Mouse (Mus musculus) liver, embryonic 12.5 days (tissue): ENCODE data around the gene Pdgfra. TPM values are rescaled to one million over a fixed set of nuclear protein-coding genes. Genes with fewer than 3 reads are reported as not detected.

ENCODE experiments used
- ATAC-seq: fragments of 200-750 bp; cut with Nextera tagmentation; 2 replicates; pipeline ENCODE4 v1.8.0; 2017; ENCODE audit warnings: moderate number of reproducible peaks, mild to moderate bottlenecking, moderate library complexity
- H3K27ac ChIP-seq: fragments of 300-500 bp; sonication (generic); 2 replicates; pipeline ENCODE4 v1.5.1; 2016; ENCODE audit warnings: mild to moderate bottlenecking
- H3K27me3 ChIP-seq: fragments of 300-500 bp; sonication (generic); replicated peaks from 2 replicates; pipeline ENCODE4 v1.6.1; 2016; ENCODE audit warnings: mild to moderate bottlenecking, moderate library complexity
- H3K36me3 ChIP-seq: fragments of 300-500 bp; sonication (generic); 2 replicates; pipeline ENCODE4 v1.6.1; 2016; ENCODE audit warnings: mild to moderate bottlenecking, moderate library complexity
- H3K4me1 ChIP-seq: fragments of 300-500 bp; sonication (generic); 2 replicates; pipeline ENCODE4 v1.6.1; 2016
- H3K4me2 ChIP-seq: fragments of 300-500 bp; sonication (generic); 2 replicates; pipeline ENCODE4 v1.6.1; 2016; ENCODE audit warnings: mild to moderate bottlenecking, moderate library complexity
- H3K4me3 ChIP-seq: fragments of 300-500 bp; sonication (generic); 2 replicates; pipeline ENCODE4 v1.5.1; 2016; ENCODE audit warnings: mild to moderate bottlenecking, moderate library complexity
- H3K9ac ChIP-seq: fragments of 300-500 bp; sonication (generic); 2 replicates; pipeline ENCODE4 v1.6.1; 2016; ENCODE audit warnings: mild to moderate bottlenecking, moderate library complexity
- H3K9me3 ChIP-seq: fragments of 300-500 bp; sonication (generic); replicated peaks from 2 replicates; pipeline ENCODE4 v1.6.1; 2016; ENCODE audit warnings: mild to moderate bottlenecking, moderate library complexity
- WGBS: fragments of 180-500 bp; shearing (Covaris S2); methylation state at CpG from one replicate; pipeline ENCODE4 v1.1.7; 2016; ENCODE audit not compliant: insufficient replicate concordance; 5-methylcytosine and 5-hydroxymethylcytosine counted together
- polyA plus RNA-seq: library from polyadenylated mRNA; unstranded; fragments of >200 nt; fragmentation: Nextera tagmentation; extraction: Ambion mirVana; gene quantifications from 2 replicates; pipeline ENCODE4 v1.2.1, GENCODE M21; 2016

Pdgfra gene
- polyA plus RNA-seq, 1 experiment from 2014 or later: 7.9 TPM

DNA sequence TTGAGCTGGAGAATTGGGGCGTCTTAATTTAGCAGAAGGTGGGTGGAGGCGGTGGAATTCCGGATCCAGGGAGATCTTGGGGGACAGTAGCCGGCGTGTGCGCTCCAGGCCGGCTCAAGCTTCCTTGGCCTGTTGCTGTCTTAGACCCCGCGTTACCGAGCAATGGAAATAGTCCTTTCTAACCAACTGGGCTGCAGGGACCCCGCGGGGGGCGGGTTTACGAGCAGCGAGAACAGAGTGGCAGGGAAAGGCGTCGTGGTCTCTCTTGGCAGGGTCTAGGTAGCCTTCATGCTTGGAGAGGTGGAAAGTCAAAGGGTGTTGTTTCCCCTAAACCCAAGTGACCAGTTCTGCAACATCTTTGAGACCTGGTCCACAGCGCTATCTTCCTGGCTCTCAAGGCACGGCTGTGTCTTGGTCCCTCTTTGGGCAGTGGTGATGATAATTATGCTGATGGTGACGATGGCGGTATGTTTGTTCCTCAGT is 4.5 kb downstream of the Pdgfra start:
- Histone ChIP-seq H3K27me3 (peaks cover 77% of the 10 kb centered on the region), H3K9ac (no peak overlapping the region), H3K9me3 (no peaks in the 10 kb centered on the region), H3K27ac (no peak overlapping the region), H3K4me1 (0 out of 2 replicates have a peak, but pooled peaks cover 13% of the 10 kb centered on the region), H3K4me3 (peak overlapping the region; percentile 43), H3K4me2 (peak overlapping the region; percentile 67), H3K36me3 (no peaks in the 10 kb centered on the region)
- peak; percentile 25 for ATAC-seq
- under 1% methylated on average over 21 of the region's 21 CpGs for WGBS

DNA sequence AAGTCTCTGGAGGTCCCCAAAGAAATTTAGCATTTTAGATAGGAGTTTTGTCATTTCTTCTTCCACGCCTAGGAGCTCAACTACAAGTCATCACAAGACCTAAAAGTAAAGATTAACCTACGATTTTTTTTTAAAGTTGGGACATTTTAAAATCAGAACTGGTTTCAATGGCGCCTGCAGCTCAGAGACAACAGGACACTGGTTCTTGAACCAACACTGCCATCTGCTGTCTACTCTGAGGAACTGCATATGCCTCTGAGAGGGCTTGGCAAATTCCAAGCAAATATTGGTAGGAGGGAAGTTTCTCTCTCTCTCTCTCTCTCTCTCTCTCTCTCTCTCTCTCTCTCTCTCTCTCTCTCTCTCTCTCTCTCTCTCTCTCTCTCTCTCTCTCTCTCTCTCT is 4.9 kb downstream of the Pdgfra start:
- Histone ChIP-seq H3K27ac (no peak overlapping the region), H3K4me3 (peak overlapping the region; percentile 43), H3K4me2 (peak overlapping the region; percentile 67), H3K27me3 (peaks cover 73% of the 10 kb centered on the region), H3K36me3 (no peaks in the 10 kb centered on the region), H3K9me3 (no peaks in the 10 kb centered on the region), H3K4me1 (0 out of 2 replicates have a peak, but pooled peaks cover 13% of the 10 kb centered on the region), H3K9ac (no peak overlapping the region)
- no peak for ATAC-seq
- 1% methylated on average over 3 of the region's 3 CpGs for WGBS

DNA sequence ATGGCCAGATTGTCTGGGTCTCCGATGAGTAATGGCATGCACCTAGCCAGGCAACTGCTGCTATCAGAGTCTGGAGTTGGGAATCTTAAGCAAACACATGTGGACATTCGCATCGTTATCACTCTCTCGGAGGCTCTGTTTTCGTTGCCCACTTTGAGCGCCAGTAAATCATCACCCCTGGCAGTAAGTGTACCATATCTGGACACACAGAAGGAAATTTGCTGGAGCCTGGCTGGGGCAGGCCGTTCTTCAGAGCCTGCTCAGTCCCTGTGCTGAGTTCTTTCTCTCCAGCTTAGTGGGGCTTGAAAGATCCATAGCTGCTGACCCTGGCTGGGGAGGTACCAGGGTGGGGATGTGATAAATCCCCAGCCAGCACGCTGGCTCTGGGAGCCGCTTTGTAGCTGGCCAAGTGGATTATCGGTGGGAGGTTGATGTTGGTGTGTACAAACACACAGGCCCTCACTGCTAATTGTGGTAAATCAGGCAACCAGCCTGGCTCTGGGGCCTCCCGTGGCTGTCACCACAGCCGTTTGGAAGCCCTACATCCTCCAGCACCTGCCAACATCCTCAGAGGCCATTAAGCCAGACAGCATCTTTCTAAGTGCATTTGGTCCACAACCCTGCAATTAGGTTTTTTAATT is 8.6 kb downstream of the Pdgfra start:
- Histone ChIP-seq H3K4me3 (no peak overlapping the region), H3K27me3 (peaks cover 36% of the 10 kb centered on the region)

DNA sequence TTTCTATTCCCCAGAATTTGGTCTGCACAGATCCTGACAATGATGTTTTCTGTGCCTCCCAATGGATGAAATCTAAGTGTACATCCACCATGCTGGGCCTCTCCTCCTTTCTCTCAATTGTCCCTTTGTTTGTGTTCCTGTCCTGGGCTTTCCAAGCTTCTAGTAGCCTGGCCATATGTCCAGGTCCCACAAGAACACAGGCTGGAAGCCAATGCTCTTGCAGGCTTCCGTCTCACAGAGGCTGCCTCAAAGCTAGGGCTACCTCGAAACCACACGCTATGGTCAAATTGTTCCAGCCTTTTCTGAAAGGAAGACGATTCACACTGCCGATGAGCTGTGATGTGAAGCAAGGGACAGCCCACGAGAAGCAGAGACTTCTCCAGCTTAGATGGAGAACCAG is 9.5 kb downstream of the Pdgfra start:
- WGBS: 67% methylated on average over 6 of the region's 6 CpGs
- no peak for ATAC-seq
- no peak overlapping the region for H3K4me3 ChIP-seq

More for the DNA sequence above, 8.6 kb downstream of the Pdgfra start:
- Histone ChIP-seq H3K36me3 (no peaks in the 10 kb centered on the region), H3K9ac (no peak overlapping the region), H3K27ac (no peak overlapping the region), H3K4me1 (0 out of 2 replicates have a peak, but pooled peaks cover 11% of the 10 kb centered on the region), H3K4me2 (no peak overlapping the region), H3K9me3 (no peaks in the 10 kb centered on the region)
- WGBS: 50% methylated on average over 12 of the region's 12 CpGs
- ATAC-seq: no peak

DNA sequence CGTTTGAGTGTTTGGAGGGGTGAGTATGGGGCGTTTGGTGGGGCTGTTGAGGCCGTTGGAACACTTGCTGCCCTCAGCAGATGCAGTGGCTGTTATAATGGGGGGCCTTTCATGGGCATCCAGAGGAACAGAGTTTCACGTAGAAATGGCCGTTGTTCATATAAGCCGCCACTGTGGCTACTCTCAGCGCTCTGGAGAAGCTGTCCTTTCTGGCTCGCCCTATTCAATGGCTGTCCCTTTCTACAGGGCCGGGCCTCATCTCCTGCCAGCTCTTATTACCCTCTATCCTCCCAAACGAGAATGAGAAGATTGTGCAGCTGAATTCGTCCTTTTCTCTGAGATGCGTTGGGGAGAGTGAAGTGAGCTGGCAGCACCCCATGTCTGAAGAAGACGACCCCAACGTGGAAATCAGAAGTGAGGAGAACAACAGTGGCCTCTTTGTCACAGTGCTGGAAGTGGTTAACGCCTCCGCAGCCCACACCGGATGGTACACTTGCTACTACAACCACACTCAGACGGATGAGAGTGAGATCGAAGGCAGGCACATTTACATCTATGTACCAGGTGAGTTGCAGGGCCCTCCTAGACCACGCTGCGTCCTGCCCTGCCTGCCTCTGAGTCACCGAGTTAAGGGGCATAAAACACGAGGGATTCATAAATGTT is 11.3 kb downstream of the Pdgfra start:
- ATAC-seq: no peak
- no peak overlapping the region for H3K4me2 ChIP-seq
- no peak overlapping the region for H3K27ac ChIP-seq
- no peaks in the 10 kb centered on the region for H3K36me3 ChIP-seq
- H3K9ac ChIP-seq: no peak overlapping the region
- no peak overlapping the region for H3K4me3 ChIP-seq
- H3K27me3 ChIP-seq: peaks cover 13% of the 10 kb centered on the region; the same call in 1 of the 2 replicates
- no peaks in the 10 kb centered on the region for H3K9me3 ChIP-seq
- no peaks in the 10 kb centered on the region for H3K4me1 ChIP-seq
- WGBS: 67% methylated on average over 23 of the region's 23 CpGs

More for the DNA sequence above, 9.5 kb downstream of the Pdgfra start:
- Histone ChIP-seq H3K27me3 (peaks cover 27% of the 10 kb centered on the region), H3K9ac (no peak overlapping the region), H3K9me3 (no peaks in the 10 kb centered on the region), H3K27ac (no peak overlapping the region), H3K4me1 (0 out of 2 replicates have a peak, but pooled peaks cover 2% of the 10 kb centered on the region), H3K4me2 (no peak overlapping the region), H3K36me3 (no peaks in the 10 kb centered on the region)

DNA sequence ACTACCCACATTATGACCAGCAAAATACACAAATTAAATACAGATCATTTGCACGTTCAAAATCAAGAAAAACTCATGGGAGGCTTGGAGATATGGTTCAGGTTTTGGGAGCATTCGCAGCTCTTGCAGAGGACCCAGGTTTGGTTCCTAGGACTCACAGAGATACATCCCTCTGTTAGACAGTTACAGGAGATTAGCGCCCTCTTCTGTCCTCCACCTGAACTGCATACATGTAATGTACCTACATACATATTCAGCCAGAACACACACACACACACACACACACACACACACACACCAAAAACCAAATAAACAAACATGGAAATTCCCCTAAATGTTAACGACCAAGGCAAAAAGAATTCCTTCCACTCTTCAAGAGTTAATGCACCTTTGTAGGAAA is 12.6 kb downstream of the Pdgfra start:
- H3K9me3 ChIP-seq: no peaks in the 10 kb centered on the region
- H3K9ac ChIP-seq: no peak overlapping the region
- H3K4me1 ChIP-seq: no peaks in the 10 kb centered on the region
- H3K4me3 ChIP-seq: no peak overlapping the region
- no peak for ATAC-seq
- H3K36me3 ChIP-seq: no peaks in the 10 kb centered on the region
- no peak overlapping the region for H3K27ac ChIP-seq
- H3K27me3 ChIP-seq: 0 out of 2 replicates have a peak, but pooled peaks cover 8% of the 10 kb centered on the region
- H3K4me2 ChIP-seq: no peak overlapping the region
- 51% methylated on average over 4 of the region's 4 CpGs for WGBS

DNA sequence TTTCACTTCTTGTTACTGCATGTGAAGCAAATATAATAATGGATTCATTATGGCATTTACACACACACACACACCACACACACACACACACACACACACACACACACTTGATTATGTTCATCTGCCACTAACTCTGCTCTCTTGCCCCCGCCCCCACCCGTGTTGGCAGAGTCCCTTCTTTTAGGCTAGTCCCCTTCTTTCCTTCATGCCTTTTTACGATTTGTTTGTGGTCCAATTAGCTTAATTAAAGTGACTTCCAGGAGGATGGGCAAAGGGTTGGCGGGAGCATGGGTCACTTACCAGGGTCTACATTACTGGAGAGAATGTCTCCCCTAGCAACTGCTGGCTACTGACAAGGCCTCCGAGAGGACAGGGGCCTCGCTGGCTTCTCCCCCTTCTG is 17.7 kb downstream of the Pdgfra start:
- Histone ChIP-seq H3K4me3 (no peak overlapping the region), H3K27ac (no peak overlapping the region), H3K4me2 (no peak overlapping the region), H3K36me3 (0 out of 2 replicates have a peak, but pooled peaks cover 3% of the 10 kb centered on the region), H3K9ac (no peak overlapping the region), H3K27me3 (no peaks in the 10 kb centered on the region), H3K4me1 (no peaks in the 10 kb centered on the region), H3K9me3 (no peaks in the 10 kb centered on the region)
- ATAC-seq: no peak
- 81% methylated on average over 6 of the region's 6 CpGs for WGBS

DNA sequence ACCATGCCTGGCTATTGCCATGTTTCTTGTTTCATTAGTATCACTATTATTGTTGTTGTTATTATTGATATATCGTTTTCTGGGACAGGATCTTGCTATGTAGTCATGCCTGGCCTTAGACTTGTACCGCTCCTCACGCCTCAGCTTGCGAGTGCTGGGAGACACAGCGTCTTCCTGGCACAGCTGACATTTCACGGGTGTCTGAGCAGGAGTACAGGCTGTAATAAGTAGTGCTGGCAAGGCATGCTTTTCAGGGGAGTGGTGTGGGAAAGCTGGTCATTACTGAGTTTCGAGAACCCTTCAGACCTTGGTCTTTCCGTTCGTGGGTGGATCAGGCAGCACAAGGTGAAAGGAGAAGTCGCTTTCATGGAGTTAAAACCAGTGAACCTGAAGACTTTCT is 19.8 kb downstream of the Pdgfra start:
- Histone ChIP-seq H3K4me1 (no peaks in the 10 kb centered on the region), H3K4me3 (no peak overlapping the region), H3K9ac (no peak overlapping the region), H3K36me3 (0 out of 2 replicates have a peak, but pooled peaks cover 3% of the 10 kb centered on the region), H3K9me3 (no peaks in the 10 kb centered on the region), H3K4me2 (no peak overlapping the region), H3K27me3 (no peaks in the 10 kb centered on the region), H3K27ac (no peak overlapping the region)
- 75% methylated on average over 10 of the region's 10 CpGs for WGBS
- no peak for ATAC-seq

DNA sequence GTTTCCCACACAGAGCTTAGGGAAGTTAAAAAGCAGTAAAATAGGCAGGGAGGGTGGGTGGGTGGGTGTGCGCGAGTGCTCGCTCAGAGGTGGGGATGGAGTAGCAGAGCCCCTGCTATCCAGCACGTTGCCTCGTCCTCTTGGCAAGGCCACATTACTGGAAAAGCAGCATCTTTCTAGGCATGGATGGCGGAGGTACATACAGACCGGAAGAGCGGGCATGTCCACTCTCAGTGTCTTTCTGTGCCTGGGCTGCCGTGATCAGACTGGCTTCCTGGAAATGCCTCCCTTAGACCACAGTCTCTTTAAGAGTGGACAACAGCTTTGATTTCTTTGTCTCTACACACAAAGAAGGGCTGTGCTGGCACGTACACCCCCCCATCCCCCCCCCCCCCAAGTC is 27.2 kb downstream of the Pdgfra start:
- Histone ChIP-seq H3K36me3 (peaks cover 4% of the 10 kb centered on the region; the same call in 1 of the 2 replicates), H3K4me1 (no peaks in the 10 kb centered on the region), H3K4me2 (no peak overlapping the region), H3K4me3 (no peak overlapping the region), H3K27me3 (no peaks in the 10 kb centered on the region), H3K9ac (no peak overlapping the region), H3K27ac (no peak overlapping the region), H3K9me3 (no peaks in the 10 kb centered on the region)
- WGBS: 75% methylated on average over 10 of the region's 10 CpGs
- no peak for ATAC-seq

DNA sequence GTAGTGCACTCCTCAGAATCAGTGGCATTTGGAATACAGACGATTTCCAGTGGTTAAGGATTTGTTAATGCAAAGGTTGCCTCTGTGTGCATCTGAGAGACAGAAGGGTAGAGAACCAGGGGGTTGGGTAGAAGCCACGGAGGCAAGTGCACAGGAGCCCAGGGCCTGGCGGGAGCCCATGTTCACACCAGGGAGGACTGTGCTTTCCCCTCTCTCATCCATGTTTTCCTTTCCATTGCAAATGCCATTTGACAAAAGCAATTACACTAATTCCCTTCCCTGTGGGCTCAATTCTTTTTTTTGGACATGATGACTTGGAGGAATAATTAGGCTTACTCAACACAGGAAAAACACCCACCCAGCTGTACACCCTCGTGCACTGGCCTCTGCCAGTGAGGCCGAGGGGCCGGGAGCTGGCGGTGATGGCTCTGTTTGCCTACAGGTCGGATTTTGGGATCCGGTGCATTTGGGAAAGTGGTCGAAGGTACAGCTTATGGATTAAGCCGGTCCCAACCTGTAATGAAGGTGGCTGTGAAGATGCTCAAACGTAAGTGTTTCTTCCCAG is 27.7 kb downstream of the Pdgfra start:
- Histone ChIP-seq H3K9me3 (no peaks in the 10 kb centered on the region), H3K4me2 (no peak overlapping the region), H3K4me1 (no peaks in the 10 kb centered on the region), H3K4me3 (no peak overlapping the region), H3K27ac (no peak overlapping the region), H3K36me3 (peaks cover 4% of the 10 kb centered on the region; the same call in 1 of the 2 replicates), H3K27me3 (no peaks in the 10 kb centered on the region), H3K9ac (no peak overlapping the region)
- WGBS: 70% methylated on average over 12 of the region's 12 CpGs
- no peak for ATAC-seq

DNA sequence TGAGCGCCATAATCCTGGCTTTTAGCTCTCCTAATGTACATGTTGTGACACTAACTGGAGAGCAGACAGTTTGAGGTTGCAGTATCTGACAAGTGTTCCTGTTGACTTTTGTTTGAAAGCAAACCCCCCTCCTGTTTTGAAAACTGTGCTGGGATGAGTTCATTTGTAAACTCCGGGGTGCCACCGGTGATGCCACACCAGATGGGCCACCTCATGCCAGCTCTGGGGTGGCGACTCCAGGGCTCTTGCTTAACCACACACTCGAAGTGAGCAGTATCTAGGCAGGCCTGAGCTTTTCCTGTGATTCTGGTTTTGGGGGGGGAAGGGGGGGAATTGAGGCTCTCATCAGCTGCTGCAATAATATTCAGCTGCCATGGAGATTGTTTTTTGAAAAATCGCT is 31.6 kb downstream of the Pdgfra start:
- WGBS: 66% methylated on average over 6 of the region's 6 CpGs
- Histone ChIP-seq H3K27me3 (no peaks in the 10 kb centered on the region), H3K4me3 (no peak overlapping the region), H3K9ac (no peak overlapping the region), H3K4me2 (no peak overlapping the region), H3K27ac (no peak overlapping the region), H3K36me3 (no peaks in the 10 kb centered on the region), H3K4me1 (no peaks in the 10 kb centered on the region), H3K9me3 (no peaks in the 10 kb centered on the region)
- ATAC-seq: no peak

DNA sequence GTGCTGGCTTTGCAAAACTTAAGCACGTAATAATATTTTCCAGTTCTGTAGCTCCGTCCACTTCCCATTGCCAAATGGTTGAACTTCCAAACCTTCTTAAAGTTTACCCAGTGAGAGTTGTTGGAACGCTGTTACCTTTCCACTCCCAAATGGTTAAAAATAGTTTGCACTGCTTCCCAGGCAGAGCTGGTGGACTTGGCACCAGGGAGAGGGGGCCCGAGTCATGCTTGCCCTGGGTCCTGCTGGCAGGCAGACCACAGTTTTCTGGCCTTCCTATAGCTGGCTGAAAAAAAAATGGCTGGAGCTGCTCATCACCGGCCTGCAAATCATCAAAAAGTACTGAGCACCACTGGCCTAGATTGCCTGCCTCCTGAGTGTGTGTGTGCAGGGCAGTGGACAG is 32.0 kb downstream of the Pdgfra start:
- no peak overlapping the region for H3K27ac ChIP-seq
- 78% methylated on average over 5 of the region's 5 CpGs for WGBS
- H3K27me3 ChIP-seq: no peaks in the 10 kb centered on the region
- no peaks in the 10 kb centered on the region for H3K9me3 ChIP-seq
- H3K4me1 ChIP-seq: no peaks in the 10 kb centered on the region
- no peaks in the 10 kb centered on the region for H3K36me3 ChIP-seq
- H3K9ac ChIP-seq: no peak overlapping the region
- H3K4me2 ChIP-seq: no peak overlapping the region
- no peak for ATAC-seq
- H3K4me3 ChIP-seq: no peak overlapping the region
